Mouse (Mus musculus) mouse embryonic stem cell (cell line): Measurements from ENCODE around the gene Dpyd.

Source experiments
- in situ Hi-C, 2 experiments: fragments of 300-500 bp; cut with MboI; formaldehyde crosslinking; loops; 1 replicate in 1 of 2; 3 replicates in 1 of 2; pipeline ENCODE4 v1.14.3; 2019 to 2020; ENCODE audit warnings: low sequenced_read_pairs in 2 of 2, low pct_unique_long_range_greater_than_20kb in 1 of 2, mixed read lengths in 1 of 2; ENCODE audit not compliant: unreplicated experiment in 1 of 2

The Dpyd gene

GRCm38 (mm10) chr3:118561554-118562310, at the start of gene Dpyd:
TSS of gene Dpyd (plus strand) at chr3:118562129.
- in situ Hi-C loops, result no loop called here

- in situ Hi-C loops, result no loop called here
Measured at GRCm38 (mm10) chr3:118537676-118538075, 24.3 kb upstream of the Dpyd start.

- in situ Hi-C loops, result no loop called here
Measured at GRCm38 (mm10) chr3:118541766-118542165, 20.2 kb upstream of the Dpyd start.

GRCm38 (mm10) chr3:118547551-118548210, 14.2 kb upstream of the Dpyd start:
- in situ Hi-C loops, result no loop called here

- in situ Hi-C loops, result no loop called here
Measured at GRCm38 (mm10) chr3:118557605-118558004, 4.3 kb upstream of the Dpyd start.

- in situ Hi-C loops, result no loop called here
Measured at GRCm38 (mm10) chr3:118559936-118560335, 2.0 kb upstream of the Dpyd start.

- in situ Hi-C loops, result no loop called here
Measured at GRCm38 (mm10) chr3:118562311-118562671, 362 bp downstream of the Dpyd start.

GRCm38 (mm10) chr3:118566779-118567178, 4.8 kb downstream of the Dpyd start:
- in situ Hi-C loops, result no loop called here

GRCm38 (mm10) chr3:118570197-118570596, 8.3 kb downstream of the Dpyd start:
- in situ Hi-C loops, result no loop called here

- in situ Hi-C loops, result no loop called here
Measured at GRCm38 (mm10) chr3:118590559-118590958, 28.6 kb downstream of the Dpyd start.

GRCm38 (mm10) chr3:118594864-118595263, 32.9 kb downstream of the Dpyd start:
- in situ Hi-C loops, result no loop called here

- in situ Hi-C loops, result no loop called here
Measured at GRCm38 (mm10) chr3:118595693-118596092, 33.8 kb downstream of the Dpyd start.

GRCm38 (mm10) chr3:118601689-118602640, 40.0 kb downstream of the Dpyd start:
- in situ Hi-C loops, result no loop called here

- in situ Hi-C loops, result no loop called here
Measured at GRCm38 (mm10) chr3:118608708-118609107, 46.8 kb downstream of the Dpyd start.

GRCm38 (mm10) chr3:118626455-118627375, 64.8 kb downstream of the Dpyd start:
- in situ Hi-C loops, result no loop called here

GRCm38 (mm10) chr3:118629737-118630136, 67.8 kb downstream of the Dpyd start:
- in situ Hi-C loops, result no loop called here

GRCm38 (mm10) chr3:118646024-118646570, 84.2 kb downstream of the Dpyd start:
- in situ Hi-C loops, result no loop called here
